Mouse (Mus musculus) 416B (cell line): ENCODE measurements around the gene Slc6a6.
A peak's percentile ranks its signal among the peaks of the same experiment; 100 is the strongest.

Source experiments
- DNase-seq: peaks from one replicate; pipeline ENCODE4 v3.0.0; 2011; ENCODE audit warnings: low read depth

Gene Slc6a6

DNA sequence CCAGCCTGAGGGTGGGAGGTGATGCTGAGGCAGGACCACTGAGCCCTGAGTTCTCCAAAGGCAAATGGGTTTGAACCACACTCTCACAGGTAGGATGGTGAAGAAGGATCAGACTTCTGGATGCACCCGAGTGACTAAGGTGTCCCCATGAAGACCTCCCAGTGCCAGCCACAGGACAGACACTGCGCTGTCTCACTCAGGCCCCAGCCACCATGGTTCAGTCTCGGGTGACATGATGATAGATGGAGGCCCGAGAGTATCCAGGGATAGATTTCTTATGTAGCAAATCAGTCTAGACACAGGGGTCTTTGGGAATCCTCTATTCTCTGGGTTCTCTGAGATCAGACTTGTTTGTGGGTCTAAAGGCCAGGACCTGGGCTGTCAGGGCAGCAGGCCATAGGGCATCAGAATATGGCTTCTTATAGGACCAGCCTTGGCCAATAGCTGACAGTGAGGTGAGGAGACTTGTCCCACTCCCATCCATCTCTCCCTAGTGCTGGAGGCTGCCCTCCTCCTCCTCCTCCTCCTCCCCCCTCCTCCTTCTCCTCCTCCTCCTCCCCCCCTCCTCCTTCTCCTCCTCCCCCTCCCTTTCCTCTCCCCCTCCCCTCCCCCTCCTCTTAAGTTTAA, 36.8 kb downstream of the Slc6a6 start:
- no peak for DNase-seq

DNA sequence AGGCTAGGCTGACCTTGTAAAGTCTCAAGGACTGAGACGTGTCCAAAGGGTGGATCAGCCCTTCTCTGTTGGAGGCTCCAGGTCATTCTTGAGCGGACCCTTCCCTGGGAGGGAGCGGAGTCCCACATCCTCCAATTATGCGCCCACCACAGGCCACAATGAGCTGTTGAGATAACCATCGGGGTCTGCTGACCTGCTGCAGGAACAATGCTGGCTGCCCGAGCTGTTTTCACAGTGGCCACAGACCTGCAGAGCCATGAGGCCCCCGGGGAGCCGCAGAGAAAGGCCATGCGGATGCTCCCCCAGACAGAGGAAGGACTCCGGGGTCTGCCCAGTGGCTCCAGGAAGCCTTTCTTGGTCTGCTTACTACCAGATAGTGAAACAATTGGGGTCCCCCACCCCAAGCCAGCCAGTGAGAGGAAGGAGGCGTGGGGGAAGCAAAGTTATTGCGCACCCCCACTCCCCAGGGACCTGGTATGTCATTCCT, 37.4 kb downstream of the Slc6a6 start:
- DNase-seq: no peak

DNA sequence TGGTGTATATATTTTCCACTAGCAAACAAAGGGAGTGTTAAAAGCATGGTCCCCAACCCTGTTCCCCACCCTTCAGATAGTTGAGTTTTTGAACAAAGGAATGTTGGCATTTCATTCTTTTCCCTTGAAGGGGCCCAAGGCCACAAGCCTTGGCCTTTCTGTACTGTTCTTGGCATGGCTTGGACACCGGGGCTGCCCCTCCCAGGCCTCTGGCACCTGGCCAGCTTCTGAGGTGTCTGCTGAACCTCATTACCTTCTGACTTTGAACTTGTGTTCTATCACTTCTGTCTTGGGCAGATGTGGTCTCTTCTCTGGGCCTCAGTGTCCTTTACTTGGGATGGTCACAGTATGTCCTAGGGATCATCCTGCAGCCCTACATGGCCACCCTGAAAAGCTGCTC, 43.5 kb downstream of the Slc6a6 start:
- DNase-seq: no peak

DNA sequence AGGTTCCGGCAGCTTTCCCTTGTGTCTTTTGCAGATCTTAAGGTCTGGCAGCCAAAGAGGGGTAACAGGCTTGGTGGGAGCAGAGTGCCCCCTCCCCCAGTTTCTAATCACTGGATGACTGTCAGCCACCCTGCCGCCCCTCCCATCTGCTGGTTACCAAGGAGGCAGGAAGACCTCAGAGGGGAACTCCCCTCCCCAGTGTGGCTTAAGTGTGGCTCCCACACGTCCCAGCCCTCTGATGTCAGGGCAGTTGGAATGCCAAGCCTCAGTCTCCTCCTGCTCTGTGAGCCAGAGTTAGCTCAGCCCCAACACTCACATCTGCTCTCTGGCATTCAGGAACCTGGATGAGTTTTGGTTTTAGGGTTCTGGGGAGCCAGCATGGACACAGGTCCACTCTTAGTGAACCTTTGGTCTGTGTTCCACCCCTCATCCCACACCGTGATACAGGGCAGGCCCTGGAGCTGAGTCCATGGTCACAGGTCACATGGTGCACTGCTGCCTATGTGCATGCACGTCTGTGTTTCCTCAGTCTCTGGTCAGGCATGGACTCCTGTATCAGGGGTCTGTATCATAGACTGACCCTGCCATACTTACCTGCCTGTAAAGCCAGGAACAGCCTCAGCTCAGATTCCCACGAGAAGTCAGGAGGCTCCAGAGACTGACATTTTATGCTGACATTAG, 45.2 kb downstream of the Slc6a6 start:
- DNase-seq: no peak

DNA sequence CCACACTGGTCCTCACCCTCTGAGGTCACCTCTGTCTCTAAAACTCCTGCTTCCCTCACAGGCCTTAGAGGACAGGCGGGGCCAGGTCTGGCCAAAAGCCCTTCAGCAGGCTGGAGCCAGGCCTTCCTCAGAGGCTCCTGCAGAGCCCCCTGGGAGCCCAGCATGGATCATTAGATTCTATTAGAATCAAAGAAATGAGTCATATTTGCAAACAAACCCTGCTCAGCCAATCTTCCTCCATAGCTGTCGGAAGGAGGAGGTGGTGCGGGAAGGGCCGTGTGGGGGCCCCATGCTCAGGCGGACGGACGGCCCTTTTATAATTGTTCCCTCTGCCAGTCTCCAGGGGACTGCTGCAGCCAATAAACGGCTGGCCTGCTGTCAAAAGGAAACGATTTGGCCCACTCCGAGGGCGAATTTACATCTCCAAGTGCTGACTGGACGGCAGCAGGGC, 45.8 kb downstream of the Slc6a6 start:
- no peak for DNase-seq

DNA sequence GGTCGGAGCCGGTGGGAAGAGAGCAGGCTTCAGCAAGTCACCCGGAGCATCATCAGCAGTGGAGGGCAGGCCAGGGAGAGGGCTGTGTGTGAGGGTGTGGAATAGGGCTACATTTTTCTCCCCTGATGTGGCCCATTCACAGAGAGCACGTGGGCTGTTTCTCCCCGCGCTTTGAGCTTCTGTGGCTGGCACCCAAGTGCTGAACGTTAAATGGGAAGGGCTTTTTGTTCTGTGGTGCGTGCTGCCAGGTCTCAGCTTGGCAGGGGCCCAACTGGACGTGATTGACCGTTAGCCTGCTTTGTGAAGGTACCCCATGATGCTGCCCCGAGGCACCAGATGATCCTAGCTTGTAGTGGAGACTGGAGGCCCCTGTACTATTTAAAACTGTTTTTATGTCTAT, 48.3 kb downstream of the Slc6a6 start:
- DNase-seq: no peak

DNA sequence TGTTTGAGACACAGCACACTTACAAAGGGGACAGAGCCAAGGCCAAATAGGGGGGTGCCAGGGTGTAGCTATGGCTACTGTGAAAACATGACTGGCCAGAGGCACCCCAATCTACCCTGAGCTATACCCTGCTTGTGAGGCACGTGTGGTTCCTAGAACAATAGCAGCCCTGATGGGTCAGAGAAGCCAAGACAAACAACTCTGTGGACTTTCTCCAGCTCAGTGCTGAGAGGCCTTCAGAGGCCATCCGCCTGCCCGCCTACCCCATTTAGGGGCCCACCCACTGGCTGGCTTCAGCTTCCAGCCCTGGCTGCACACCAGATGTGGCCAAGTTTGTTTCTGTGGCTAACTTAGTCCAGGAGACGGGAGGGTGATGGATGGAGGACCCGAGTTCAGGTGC, 52.6 kb downstream of the Slc6a6 start:
- DNase-seq: no peak

DNA sequence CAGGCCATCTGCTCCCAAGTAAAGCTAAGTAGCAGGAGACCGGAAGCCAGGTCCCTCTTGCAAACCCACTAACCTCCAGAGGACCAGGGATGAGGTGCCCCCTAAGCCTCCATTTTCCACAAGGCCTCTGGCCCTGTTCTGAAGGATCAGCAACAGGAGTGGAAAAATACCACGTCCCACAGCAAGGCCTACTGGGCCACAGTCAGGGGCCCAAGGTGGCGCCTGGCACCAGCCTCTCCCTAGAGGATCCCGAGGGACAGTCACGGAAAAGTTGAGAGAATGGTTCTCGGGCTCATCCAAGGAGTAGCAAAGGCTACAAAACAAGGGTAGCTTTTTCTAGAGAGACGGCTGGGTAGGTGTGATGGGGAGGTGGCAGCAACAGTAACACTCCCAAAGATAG, 53.6 kb downstream of the Slc6a6 start:
- no peak for DNase-seq

DNA sequence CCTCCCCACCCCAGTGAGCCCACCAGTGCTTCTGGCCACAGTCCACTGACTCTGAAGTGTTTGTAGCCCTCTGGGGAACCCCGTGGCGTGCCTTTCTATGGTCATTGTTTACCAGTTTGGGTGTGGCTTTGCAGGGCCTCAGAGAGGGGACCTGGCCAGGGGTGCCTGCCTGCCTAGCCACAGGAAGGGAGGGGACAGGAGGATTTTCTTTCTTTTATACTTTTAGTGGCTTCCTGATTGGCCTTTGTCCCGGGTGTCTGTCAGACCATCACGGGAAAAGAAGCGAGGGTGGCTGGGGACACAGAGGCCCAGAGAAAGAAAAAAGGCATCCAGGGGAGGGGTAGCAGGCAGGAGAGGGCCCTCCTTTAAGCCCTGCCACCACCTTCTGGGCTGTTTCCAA, 54.2 kb downstream of the Slc6a6 start:
- no peak for DNase-seq

DNA sequence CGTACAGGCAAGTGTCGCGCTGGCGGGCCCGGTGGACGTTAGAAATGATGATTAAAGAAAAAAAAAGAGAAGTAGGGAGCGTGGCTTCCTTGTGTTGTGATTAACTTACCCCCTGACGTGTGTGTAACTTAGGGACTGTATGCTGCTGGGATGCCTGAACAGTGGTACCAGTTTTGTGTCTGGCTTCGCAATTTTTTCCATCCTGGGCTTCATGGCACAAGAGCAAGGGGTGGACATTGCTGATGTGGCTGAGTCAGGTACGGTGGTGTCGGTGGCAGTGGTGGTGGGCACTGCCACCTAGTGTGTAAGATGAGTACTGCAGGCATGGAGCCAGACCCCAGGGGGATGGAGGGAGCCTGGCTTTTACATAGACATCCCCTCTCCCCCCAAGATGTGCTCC, 57.2 kb downstream of the Slc6a6 start:
- DNase-seq: peak; percentile 51

DNA sequence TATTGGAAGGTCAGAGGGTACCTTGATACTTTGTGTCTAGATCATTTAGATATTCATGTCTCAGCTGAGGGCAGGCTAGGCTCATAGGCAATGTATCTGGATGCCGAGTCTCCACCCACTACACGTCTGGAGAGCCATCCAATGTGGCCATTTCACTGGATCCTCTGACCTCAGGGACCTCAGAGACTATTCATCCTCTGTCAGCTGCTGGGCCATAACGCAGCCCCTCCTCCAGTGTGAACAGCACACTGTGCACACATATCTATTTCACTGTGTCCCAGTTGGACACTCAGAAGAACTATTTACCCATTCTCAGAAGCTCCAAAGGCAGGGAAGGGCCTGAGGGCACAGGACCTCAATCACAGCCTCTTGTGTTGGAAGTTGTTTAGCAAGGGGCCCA, 58.6 kb downstream of the Slc6a6 start:
- DNase-seq: no peak

DNA sequence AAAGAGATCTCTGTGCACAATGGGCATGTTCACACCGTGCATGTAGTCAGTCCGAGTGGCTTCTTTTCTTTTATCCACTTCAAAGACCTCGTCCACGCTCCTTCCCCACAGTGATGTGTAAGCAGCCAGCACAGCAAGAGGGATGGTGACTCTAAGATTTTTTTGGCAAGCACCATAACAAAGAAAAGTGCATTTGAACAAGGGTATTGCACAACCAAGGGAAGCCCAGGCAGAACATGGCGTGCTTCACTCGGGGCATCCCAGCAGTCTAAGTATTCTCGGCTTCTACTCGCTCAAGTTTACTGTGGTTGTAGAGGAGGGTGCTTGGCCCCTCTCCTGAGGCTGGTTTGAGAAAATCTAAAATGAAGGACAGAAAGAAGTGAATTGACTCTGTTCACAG, 59.1 kb downstream of the Slc6a6 start:
- no peak for DNase-seq

DNA sequence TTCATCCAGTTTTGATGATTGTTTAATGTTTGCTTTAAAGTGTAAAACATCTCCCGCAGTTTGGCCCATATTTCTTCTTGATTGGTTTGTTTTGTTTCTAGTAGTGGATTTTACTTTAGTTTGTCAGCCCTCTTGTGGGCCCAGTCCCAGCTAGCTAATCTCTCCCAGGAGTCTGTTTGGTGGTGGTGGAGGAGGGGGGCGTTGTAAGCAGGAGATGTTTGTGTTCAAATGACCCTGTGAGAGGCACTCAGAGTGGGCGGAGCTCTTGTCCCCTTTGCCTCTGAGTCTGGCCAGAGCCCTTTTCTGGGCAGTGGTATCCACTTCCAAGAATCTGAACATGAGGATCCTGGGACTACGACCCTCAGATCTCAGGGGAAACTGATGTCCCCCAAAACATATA, 60.0 kb downstream of the Slc6a6 start:
- no peak for DNase-seq

DNA sequence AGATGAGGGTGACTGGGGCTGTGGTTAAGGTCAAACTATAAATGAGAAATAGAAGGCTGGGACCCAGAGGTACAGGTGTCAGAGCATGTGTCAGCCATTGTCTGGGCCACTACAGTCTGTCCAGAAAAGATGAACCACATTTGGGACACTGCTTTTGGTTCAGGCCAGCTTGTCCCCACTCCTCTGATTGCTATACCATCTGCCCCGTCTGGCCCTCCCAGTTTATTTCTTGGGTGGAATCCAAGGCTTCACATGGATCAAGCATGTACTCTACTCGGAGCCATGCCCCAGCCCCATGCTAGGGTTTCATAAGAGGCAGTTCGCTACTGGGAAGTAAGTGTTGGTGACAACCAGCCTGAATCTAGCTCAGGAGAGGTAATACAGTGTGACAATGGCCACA, 61.4 kb downstream of the Slc6a6 start:
- DNase-seq: no peak

DNA sequence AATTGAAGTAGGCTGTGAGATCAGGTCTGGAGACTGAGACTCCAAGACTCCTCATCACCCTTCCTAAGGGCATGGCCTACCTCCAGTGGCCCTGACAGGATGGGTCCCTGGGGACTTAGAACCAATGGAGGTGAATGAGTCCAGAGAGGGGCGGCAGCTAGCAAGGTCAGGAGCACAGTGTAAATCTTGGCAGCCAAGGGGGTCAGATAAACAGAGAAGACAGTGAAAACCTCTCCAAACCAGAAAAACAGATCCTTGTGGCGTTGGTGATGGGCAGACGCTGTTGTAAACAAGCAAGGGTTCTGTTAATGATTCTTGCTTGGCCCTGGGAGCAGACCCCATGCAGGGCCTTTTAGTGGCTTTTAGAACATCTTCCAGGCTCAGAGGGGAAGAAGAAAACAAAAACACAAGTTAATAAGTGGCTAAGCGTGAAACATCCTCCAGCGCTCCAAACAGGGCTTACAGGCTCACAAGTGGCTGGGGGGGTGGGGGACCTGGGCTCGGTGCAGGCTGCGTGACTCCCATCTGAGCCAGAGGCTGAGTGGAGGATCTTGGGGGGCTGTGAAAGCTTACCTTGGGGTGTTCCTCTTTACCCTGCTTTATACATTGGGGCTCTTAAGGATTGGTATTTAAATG, 62.2 kb downstream of the Slc6a6 start:
- DNase-seq: no peak

DNA sequence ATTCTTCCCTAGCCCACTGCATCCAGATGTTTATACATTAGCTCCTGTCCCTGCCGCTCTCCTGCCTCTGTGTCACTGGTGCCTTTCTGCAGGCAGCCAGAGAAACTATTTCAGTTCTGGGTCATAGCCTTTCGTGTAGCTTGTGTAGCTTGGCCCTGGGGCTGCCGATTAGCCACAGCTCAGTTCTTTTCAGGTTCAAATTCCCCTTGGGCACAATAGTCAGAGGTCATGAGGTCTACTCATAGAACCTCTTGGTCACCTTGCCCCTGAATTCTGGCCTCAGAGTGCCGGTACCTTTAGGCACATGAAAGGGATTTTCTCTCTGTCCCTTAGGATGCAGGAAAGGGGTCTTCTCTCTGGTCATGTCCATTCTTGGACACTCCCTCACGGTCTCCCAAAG, 62.9 kb downstream of the Slc6a6 start:
- DNase-seq: no peak

DNA sequence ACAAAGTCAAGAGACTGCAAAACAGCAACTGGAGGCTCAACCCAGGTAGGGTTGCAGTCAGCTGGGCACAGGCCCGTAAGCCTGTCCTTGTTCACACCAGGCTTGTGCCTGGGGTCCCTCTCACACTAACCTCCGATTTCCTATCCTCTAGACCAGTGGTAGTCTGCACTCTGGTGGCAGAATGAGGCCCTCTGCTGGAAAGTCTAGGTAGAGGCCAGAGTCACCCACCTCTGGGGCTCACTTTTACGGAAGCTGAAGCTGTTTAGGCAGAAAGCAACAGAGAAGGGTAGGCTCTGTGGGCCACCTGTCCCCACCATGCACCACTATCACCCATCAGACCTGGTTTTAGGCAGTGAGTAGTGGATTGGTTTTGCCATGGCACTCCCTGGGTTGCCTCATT, 67.1 kb downstream of the Slc6a6 start:
- peak; percentile 14 for DNase-seq

DNA sequence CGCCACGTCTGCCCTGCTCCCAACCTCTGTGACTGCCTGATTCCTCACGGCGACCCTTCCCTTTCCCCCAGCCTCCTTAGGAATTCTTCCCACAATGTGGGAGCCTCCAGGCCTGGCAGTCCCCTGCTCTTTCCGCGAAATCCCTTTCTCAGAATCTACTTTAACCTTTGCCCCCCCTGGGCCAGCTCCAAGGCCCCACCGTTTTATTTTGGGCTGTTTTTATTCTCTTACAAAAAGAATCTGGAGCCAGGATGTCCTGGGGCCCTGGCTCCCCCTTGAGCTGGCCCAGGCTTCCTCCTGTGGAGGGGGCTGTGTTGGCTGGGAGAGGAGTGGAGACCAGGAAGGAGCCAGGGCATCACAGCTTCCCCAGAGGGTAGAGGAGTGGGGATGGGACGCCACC, 69.0 kb downstream of the Slc6a6 start:
- no peak for DNase-seq

DNA sequence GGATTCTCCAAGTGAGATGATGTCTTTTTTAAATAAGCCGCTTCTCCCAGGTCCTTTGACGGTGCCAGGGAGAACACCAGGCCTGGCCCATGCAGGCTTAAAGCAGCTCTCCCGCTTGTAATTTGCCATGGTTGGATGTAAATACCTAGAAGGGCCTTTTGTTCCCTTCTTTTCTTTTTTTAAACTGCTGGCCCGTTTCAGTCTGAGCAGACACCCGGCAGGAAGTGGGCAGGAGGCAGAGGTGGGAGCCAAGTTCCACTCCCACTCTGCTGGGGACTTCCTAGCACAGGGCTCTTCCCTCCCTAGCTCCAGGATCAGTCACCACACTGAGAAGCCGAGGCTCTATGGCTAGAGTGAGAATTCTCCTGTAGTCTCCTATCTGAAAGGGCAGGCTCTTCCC, 70.2 kb downstream of the Slc6a6 start:
- no peak for DNase-seq

DNA sequence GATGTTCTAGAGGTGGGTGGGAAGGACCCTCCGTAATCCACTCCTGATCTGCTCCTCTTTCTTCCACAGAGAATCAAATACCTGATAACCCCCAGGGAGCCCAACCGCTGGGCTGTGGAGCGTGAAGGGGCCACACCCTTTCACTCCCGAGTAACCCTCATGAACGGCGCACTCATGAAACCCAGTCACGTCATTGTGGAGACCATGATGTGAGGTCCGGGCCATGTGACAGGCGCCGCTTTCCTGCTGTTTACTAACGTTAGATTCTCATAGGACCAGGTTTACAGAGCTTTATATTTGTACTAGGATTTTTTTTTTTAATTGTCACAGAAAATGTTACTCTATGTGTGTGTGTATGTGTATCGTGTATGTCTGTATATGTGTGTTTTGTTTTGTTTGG, 71.0 kb downstream of the Slc6a6 start:
- DNase-seq: no peak

DNA sequence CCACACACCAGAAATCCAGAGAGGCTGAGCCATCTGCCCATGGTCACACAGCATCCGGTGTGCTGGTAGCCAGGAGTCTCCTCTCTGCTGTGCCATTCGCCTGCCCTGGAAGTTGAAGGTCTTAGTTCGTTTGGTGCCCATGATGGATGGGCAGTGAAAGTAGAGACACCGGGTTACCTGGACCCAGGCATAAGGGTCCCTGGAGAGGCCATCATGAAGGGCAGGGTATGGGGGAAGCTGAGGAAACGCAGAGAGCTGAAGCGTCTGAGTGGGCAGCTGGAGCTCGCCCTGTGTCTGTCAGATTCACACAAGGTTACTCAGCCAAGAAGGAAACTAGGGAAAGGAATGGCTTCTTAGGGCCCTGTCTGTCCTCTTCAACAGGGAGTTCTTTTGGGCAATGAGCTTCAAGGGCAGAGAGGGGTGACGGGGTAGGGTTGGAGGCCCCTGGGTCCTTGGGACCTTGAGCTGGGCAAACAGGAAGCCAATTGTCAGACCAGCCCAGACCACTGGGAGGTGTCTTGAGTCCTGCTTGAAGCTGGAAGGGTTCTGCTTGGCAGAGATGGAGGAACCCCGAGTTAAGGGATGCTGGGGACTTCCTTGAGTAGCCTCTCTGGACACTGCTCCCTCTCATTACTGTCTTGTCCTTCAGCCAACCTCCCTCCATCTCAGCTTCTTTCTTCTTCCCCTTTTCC, 78.3 kb downstream of the Slc6a6 start:
- peak; percentile 20 for DNase-seq

DNA sequence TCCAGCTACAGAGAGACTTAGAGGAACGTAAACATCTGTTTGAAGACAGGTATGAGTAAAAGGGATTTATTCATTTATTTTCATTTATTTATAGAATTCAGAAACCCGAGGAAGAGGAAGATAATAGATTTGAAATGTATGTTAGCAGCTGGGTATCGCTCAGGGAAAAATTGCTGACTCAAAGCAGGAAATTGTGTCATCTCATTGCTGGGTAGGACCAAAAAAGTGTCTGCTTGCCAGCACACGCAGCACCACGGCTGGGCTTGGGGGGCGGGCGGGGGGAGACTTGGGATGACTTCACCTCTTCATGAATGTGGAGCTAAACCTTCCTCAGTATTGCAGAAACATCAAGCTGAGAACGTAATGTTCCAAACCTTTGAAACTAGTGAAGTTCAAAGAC, 83.7 kb downstream of the Slc6a6 start:
- DNase-seq: peak; percentile 58

DNA sequence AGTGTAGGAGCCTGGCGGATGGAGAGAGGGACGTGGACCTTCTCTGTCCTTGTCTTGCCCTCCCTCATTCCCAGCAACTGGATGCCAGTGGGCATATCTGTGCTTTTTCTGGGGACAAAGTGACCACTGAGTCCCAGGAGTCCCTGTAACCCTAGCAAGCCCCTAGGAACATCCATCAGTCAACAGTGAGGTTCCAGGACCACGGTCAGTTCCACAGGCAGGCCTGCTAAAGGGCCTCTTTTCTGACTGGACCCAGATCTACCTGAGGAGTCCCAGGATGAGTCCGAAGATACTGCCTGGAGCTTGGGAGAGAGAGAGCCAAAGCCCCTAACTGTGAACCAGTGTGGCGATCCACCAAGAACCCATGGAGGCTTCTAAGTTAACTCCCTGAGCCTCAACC, 90.1 kb downstream of the Slc6a6 start:
- no peak for DNase-seq
